Mouse (Mus musculus) stomach, embryonic 16.5 days (tissue): ENCODE results near the gene Pinlyp. TPM values are rescaled to one million over a fixed set of nuclear protein-coding genes. Genes with fewer than 3 reads are reported as not detected.
"Not testable (repeated sequence)": the region's sequence is repeated elsewhere in the genome, so short reads cannot be mapped to it uniquely, and the experiment has no call there.

Experiments
- ATAC-seq: fragments of 200-750 bp; cut with Nextera tagmentation; 2 replicates; pipeline ENCODE4 v1.8.0; 2017; ENCODE audit warnings: moderate number of reproducible peaks, moderate TSS enrichment; ENCODE audit not compliant: insufficient read depth, low FRiP score
- H3K27ac ChIP-seq: fragments of 300-500 bp; sonication (generic); 2 replicates; pipeline ENCODE4 v1.5.1; 2014; ENCODE audit warnings: low read length
- H3K27me3 ChIP-seq: fragments of 300-500 bp; sonication (generic); 2 replicates; pipeline ENCODE4 v1.6.1; 2014; ENCODE audit warnings: low read length, control low read depth, mixed read lengths; ENCODE audit not compliant: control insufficient read depth, insufficient read depth
- H3K36me3 ChIP-seq: fragments of 300-500 bp; sonication (generic); 2 replicates; pipeline ENCODE4 v1.6.1; 2014; ENCODE audit warnings: low read length; ENCODE audit not compliant: control insufficient read depth, insufficient read depth
- H3K4me1 ChIP-seq: fragments of 300-500 bp; sonication (generic); 2 replicates; pipeline ENCODE4 v1.6.1; 2014; ENCODE audit warnings: low read length, control low read depth, mixed read lengths; ENCODE audit not compliant: control insufficient read depth, insufficient read depth
- H3K4me2 ChIP-seq: fragments of 300-500 bp; sonication (generic); 2 replicates; pipeline ENCODE4 v1.6.1; 2014; ENCODE audit warnings: low read depth, low read length, mixed read lengths
- H3K4me3 ChIP-seq: fragments of 300-500 bp; sonication (generic); replicated peaks from 2 replicates; pipeline ENCODE4 v1.5.1; 2014; ENCODE audit warnings: mild to moderate bottlenecking, low read length
- H3K9ac ChIP-seq: fragments of 300-500 bp; sonication (generic); 2 replicates; pipeline ENCODE4 v1.6.1; 2014; ENCODE audit warnings: low read length
- H3K9me3 ChIP-seq: fragments of 300-500 bp; sonication (generic); replicated peaks from 2 replicates; pipeline ENCODE4 v1.6.1; 2016; ENCODE audit warnings: low read length, control low read depth; ENCODE audit not compliant: control insufficient read depth
- WGBS: fragments of 180-500 bp; shearing (Covaris S2); extraction: QIAGEN DNeasy Blood & Tissue Kit; methylation state at CpG from one replicate; pipeline ENCODE4 v1.1.7; 2014; 5-methylcytosine and 5-hydroxymethylcytosine counted together
- polyA plus RNA-seq: library from polyadenylated mRNA; unstranded; fragments of >200 nt; fragmentation: Nextera tagmentation; extraction: Ambion mirVana; gene quantifications from 2 replicates; pipeline ENCODE4 v1.2.1, GENCODE M21; 2015

Gene Pinlyp
- polyA plus RNA-seq, 1 experiment from 2014 or later, result 16.4 TPM

DNA sequence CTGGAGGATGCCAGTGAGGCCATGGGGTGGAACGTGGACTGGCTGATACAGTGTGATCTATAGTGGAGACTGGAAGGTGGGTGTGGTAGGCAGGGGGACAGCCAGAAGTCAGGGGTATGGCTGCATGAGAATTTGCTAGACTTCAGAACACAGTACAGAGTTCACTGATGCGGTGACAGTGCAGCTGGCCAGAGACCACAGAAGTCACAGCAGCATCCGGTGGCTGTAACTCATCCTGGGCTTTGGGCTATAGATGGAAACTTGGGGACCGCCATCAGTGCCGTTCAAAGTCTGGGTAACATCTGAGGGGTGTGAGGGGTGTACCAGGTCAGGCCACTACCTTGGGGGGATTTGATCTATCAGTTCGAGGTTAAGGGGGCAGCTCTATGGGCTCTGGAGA is 22.2 kb downstream of the Pinlyp start:
- Histone ChIP-seq H3K4me3 (no peak overlapping the region), H3K4me2 (no peak overlapping the region), H3K9ac (no peak overlapping the region), H3K36me3 (no peaks in the 10 kb centered on the region), H3K27me3 (no peaks in the 10 kb centered on the region), H3K9me3 (no peaks in the 10 kb centered on the region), H3K27ac (no peak overlapping the region), H3K4me1 (no peaks in the 10 kb centered on the region)
- ATAC-seq, result no peak
- WGBS, result 80% methylated on average over 6 of the region's 6 CpGs

DNA sequence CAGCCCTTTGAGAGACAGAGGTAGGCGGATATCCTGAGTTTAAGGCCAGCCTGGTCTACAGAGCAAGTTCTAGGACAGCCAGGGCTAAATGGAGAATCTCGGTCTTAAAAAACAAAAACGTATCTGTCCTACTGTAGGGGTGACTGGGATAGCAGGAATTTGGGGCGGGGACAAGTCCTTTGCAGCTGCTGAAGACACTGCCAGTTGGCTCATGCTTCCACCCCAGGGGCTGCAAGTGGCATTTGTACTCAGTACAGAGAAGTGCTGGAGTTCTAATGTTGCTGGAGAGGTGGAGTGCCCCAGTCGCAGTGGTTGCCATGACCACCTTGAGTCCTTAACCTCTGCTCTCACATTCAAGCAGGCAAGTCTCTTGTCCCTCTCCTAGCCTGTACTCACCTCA is 23.1 kb downstream of the Pinlyp start:
- Histone ChIP-seq H3K27ac (no peak overlapping the region), H3K4me3 (no peak overlapping the region), H3K36me3 (no peaks in the 10 kb centered on the region), H3K4me1 (no peaks in the 10 kb centered on the region), H3K9ac (no peak overlapping the region), H3K4me2 (no peak overlapping the region), H3K9me3 (no peaks in the 10 kb centered on the region), H3K27me3 (no peaks in the 10 kb centered on the region)
- ATAC-seq, result no peak
- WGBS, result 50% methylated on average over 5 of the region's 5 CpGs

DNA sequence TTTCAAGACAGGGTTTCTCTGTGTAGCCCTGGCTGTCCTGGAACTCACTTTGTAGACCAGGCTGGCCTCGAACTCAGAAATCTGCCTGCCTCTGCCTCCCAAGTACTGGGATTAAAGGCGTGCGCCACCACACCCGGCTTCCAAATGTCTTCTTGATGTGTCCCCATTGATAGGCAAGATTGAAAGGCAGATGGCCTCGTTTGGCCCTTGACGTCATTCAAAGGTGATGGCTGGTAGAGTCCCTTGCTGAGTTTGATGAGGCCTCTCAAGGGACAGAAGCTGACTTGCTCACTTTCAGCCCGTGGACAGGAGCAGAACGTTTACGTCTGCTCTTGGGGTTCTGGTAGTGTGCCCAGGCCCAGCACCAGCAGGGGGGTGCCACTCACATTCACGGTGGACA is 25.9 kb downstream of the Pinlyp start:
- not testable (repeated sequence) for H3K4me1 ChIP-seq, H3K27ac ChIP-seq, H3K36me3 ChIP-seq, H3K27me3 ChIP-seq, H3K9ac ChIP-seq, H3K4me2 ChIP-seq, H3K9me3 ChIP-seq, ATAC-seq, H3K4me3 ChIP-seq
- 85% methylated on average over 9 of the region's 10 CpGs for WGBS

DNA sequence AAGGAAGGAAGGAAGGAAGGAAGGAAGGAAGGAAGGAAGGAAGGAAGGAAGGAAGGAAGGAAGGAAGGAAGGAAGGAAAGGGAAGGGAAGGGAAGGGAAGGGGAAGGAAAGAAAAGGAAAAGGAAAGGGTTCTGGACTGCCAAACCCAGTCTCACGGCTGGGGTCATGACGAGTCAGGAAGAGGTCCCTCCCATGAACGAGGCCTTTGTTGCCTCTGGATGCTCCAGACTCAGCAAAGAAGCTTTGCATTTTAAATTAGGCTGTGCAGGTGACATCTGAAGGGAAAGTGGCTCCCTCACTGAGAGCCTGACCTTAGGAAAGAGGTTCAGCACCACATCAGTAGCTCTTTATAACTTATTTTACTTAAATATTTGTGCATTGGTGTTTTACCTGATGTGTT is 26.8 kb downstream of the Pinlyp start:
- Histone ChIP-seq H3K4me1 (no peaks in the 10 kb centered on the region; the same call in 1 of the 2 replicates), H3K27ac (no peak overlapping the region), H3K27me3 (no peaks in the 10 kb centered on the region), H3K36me3 (no peaks in the 10 kb centered on the region), H3K4me3 (no peak overlapping the region), H3K9ac (no peak overlapping the region), H3K4me2 (no peak overlapping the region), H3K9me3 (no peaks in the 10 kb centered on the region)
- no peak for ATAC-seq
- WGBS, result 63% methylated on average over 3 of the region's 3 CpGs

DNA sequence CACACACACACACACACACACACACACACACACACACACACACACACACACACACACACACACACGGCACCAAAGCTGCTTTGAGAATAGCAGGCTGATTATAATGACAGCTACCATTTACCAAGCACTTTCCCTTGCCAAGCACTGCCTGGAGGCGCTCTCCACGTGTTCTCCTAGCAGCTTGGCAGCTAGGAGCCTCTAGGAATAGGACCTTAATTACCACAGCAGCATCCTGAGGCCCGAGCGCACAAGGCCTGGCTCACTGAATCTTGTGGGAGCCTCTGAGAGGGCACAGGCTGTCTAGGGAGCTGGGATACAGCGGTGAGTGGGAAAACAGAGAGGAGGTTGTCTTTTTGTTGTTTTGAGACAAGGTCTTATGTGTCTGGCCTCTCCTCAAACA is 28.3 kb downstream of the Pinlyp start:
- Histone ChIP-seq H3K9ac (no peak overlapping the region), H3K27ac (no peak overlapping the region), H3K4me2 (no peak overlapping the region), H3K4me1 (no peaks in the 10 kb centered on the region; the same call in 1 of the 2 replicates), H3K36me3 (no peaks in the 10 kb centered on the region), H3K27me3 (no peaks in the 10 kb centered on the region), H3K9me3 (no peaks in the 10 kb centered on the region), H3K4me3 (no peak overlapping the region)
- no peak for ATAC-seq
- 47% methylated on average over 6 of the region's 6 CpGs for WGBS

DNA sequence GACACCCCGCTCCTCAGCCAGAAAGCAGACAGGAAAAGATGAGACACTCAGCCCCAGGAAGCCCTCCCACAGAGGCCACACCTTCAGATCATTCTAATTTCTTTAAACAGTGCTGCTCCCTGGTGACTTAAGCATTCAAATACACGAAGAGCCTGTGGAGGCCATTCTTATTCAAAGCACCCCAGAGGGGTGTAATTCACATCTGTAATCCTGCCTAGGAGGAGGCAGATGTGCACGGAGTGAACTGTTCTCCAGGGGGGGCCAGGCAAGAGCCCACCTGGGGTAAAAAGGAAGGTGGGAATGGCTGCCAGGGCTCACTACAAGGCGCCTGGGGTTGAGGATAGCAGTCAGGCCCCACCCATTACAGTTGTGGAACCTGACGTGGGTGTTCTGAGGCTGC is 28.8 kb downstream of the Pinlyp start:
- H3K4me2 ChIP-seq, result no peak overlapping the region
- WGBS, result 46% methylated on average over 5 of the region's 5 CpGs
- H3K27me3 ChIP-seq, result no peaks in the 10 kb centered on the region
- no peak for ATAC-seq
- H3K27ac ChIP-seq, result no peak overlapping the region
- H3K36me3 ChIP-seq, result no peaks in the 10 kb centered on the region
- no peak overlapping the region for H3K4me3 ChIP-seq
- no peak overlapping the region for H3K9ac ChIP-seq
- no peaks in the 10 kb centered on the region for H3K9me3 ChIP-seq
- no peaks in the 10 kb centered on the region; the same call in 1 of the 2 replicates for H3K4me1 ChIP-seq

DNA sequence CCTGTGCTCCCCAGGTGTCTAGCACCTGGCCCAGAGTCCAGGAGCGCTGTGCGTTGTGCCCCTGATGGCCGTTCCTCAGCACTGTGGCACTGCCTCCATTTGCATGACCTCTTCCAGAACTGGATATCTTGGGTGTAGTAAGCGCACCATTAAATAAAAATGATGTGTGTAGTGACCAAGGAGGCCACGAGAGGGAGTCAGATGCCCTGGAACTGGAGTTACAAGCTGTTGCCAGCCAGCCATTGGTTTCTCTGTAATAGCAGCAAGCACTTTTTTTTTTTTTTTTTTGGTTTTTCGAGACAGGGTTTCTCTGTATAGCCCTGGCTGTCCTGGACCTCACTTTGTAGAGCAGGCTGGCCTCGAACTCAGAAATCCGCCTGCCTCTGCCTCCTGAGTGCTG is 29.6 kb downstream of the Pinlyp start:
- WGBS, result 62% methylated on average over 8 of the region's 8 CpGs
- not testable (repeated sequence) for H3K4me3 ChIP-seq, H3K27me3 ChIP-seq, H3K9me3 ChIP-seq, H3K9ac ChIP-seq, H3K36me3 ChIP-seq, H3K27ac ChIP-seq, ATAC-seq, H3K4me1 ChIP-seq, H3K4me2 ChIP-seq

DNA sequence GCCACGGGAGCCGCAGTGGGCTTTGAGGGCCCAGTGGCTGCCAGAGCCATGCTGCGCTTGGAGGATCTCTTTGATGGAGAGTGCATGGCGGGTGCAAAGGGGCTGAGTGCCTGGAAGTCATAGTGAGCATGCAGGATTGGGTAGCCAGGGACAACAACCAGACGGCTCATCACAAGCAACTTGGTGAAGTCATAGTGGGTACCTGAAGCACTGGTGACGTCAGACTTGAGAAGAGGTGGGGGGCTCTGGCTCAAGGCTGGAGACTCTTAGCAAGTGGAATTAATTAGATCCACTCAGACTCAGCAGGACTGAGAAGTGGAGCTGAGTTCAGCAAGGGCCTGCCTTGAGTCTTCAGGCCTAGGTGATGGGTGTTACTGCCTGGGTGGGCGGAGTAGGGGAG is 33.6 kb downstream of the Pinlyp start, which contains the start of gene AC161166.1:
Gene AC161166.1 (minus strand): TSS at position 101 of the 400 bp plus-strand sequence.
- 91% methylated on average over 7 of the region's 7 CpGs for WGBS
- H3K4me3 ChIP-seq, result no peak within 1 kb of the TSS

DNA sequence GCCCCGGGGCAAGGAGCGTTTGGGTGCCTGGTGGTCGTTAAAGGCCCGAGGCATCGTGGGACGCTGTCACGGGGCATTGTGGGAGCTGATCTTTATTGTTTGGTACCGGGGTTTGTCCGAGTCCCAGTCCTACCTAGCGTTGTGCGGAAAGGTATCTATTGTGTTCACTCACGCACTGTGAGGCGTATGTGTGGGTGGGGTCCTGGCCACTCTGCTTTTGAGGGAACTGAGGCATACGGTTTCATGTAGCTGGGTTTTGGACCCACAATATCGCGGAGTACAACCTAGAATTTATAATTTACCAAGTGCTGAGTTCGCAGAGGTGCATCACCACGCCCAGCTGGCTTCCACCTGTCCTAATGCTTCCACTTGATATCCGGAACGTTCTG is 38.2 kb downstream of the Pinlyp start:
- Histone ChIP-seq H3K27ac (peak overlapping the region; percentile 99), H3K9me3 (no peaks in the 10 kb centered on the region), H3K9ac (peak overlapping the region; percentile 99), H3K4me1 (peaks cover 22% of the 10 kb centered on the region), H3K4me2 (peak overlapping the region; percentile 91), H3K36me3 (no peaks in the 10 kb centered on the region), H3K4me3 (peak overlapping the region; percentile 81), H3K27me3 (0 out of 2 replicates have a peak, but pooled peaks cover 2% of the 10 kb centered on the region)
- ATAC-seq, result no peak
- WGBS, result under 1% methylated on average over 20 of the region's 20 CpGs

More for the DNA sequence above, 33.6 kb downstream of the Pinlyp start, which contains the start of gene AC161166.1:
- peaks cover 6% of the 10 kb centered on the region; the same call in 1 of the 2 replicates for H3K4me1 ChIP-seq
- H3K9ac ChIP-seq, result no peak within 1 kb of the TSS
- ATAC-seq, result no peak
- H3K9me3 ChIP-seq, result no peaks in the 10 kb centered on the region
- no peak within 1 kb of the TSS for H3K27ac ChIP-seq
- no peaks in the 10 kb centered on the region for H3K27me3 ChIP-seq
- H3K36me3 ChIP-seq, result no peaks in the 10 kb centered on the region
- no peak within 1 kb of the TSS for H3K4me2 ChIP-seq
